Mouse (Mus musculus) liver, postnatal 0 days (tissue): ENCODE measurements around the gene Tnfsf12.
"Not testable (repeated sequence)": the region's sequence is repeated elsewhere in the genome, so short reads cannot be mapped to it uniquely, and the experiment has no call there.

Source experiments
- CTCF ChIP-seq: sonication (generic); IDR thresholded peaks from 2 replicates; pipeline ENCODE4 v1.5.1; 2016; ENCODE audit warnings: antibody characterized with exemption, low read depth
- EP300 ChIP-seq: IDR thresholded peaks from 2 replicates; pipeline ENCODE4 v1.6.1; 2016; ENCODE audit warnings: antibody characterized with exemption, low read depth, mild to moderate bottlenecking

- not testable (repeated sequence) for TF ChIP-seq CTCF, EP300
These were observed 7.2 kb upstream of the Tnfsf12 start for GRCm38 (mm10) chr11:69702886-69703285.
